Mouse (Mus musculus) naive thymus-derived CD4-positive, alpha-beta T cell, adult 5 months (primary cell): ENCODE results near the gene Prrc2c. TPM values are rescaled to one million over a fixed set of nuclear protein-coding genes. Genes with fewer than 3 reads are reported as not detected.

ENCODE experiments used
- polyA plus RNA-seq: library from polyadenylated mRNA; unstranded; fragments of 100-300 nt; shearing (Covaris generic); gene quantifications from one replicate; pipeline ENCODE4 v1.2.1, GENCODE M21; 2017

Prrc2c gene
- polyA plus RNA-seq, result 317 TPM

DNA sequence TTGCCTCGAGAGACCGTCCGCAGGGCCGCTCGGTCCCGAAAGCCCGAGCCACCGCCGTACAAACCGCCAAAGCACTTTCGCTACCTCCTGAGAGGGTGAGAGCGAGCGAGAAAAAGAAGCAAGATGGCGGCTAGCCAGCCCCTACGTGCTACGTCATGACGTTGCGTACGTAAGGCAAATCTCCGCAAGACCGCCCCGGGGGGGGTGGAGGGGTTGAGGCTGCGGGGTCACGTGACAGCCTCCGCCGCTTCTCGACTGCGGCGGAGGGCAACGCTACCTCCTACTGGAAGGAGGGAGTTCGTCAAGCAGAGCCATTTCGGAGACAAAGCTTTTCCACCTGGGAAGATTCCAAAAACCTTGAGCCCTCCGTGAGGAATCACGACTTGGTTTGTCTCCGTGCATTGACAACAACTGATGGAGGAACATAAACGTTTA lies at the start of gene Prrc2c:
TSS of gene Prrc2c (minus strand) at position 156 of the 435 bp plus-strand sequence.

DNA sequence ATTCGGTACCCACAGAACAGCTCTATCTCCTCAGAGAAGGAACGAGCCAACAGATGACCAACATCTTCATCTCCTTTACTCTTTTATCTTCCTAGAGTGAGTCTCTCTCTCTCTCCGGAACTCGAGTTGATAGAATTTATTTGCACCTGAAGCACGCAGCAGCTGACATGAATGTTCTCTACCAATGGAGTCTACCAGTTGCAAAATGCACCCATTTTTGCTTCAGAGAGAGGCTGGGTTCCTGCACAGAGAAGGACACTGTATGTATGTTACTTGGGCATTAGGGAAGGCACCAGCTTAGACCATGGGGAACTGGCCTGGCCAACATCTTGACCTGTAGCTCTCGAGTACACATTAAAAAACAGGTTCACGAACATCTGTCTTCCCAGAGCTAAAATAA lies 82.2 kb downstream of the Prrc2c start, which contains the start of gene Myocos:
TSS of gene Myocos (minus strand) at position 101 of the 400 bp plus-strand sequence.

DNA sequence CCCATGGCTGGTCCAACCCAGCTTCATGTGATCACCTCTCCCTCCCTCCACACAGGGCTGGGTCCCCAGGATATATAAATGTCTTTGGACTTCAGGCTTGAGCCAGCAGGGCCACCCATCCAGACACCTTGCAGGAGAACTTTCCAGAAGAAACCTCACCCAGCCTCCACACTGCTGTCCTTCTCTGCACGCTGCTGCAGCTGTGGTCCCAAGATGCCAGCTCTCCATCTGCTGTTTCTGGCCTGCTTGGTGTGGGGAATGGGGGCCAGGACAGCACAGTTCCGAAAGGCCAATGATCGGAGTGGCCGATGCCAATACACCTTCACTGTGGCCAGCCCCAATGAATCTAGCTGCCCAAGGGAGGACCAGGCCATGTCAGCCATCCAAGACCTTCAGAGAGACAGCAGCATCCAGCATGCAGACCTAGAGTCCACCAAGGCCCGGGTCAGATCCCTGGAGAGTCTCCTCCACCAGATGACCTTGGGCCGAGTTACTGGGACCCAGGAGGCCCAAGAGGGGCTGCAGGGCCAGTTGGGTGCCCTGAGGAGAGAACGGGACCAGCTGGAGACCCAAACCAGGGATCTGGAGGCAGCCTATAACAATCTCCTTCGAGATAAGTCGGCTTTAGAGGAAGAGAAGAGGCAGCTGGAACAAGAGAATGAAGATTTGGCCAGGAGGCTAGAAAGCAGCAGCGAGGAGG lies 101.2 kb downstream of the Prrc2c start, which contains the start of gene Myoc:
TSS of gene Myoc (plus strand) at position 105 of the 700 bp plus-strand sequence.

Other genes with a start within 250 kb of the Prrc2c start
- 26.1 TPM for gene Mettl13, start 192.0 kb downstream of the Prrc2c start, polyA plus RNA-seq
- gene Vamp4, start 170.0 kb downstream of the Prrc2c start, polyA plus RNA-seq, result 109 TPM
- gene Myoc, start 101.4 kb downstream of the Prrc2c start, polyA plus RNA-seq, result not detected
- gene Myocos, start 82.3 kb downstream of the Prrc2c start, polyA plus RNA-seq, result not detected
- gene Fmo4, start 73.4 kb upstream of the Prrc2c start, polyA plus RNA-seq, result not detected
- not detected for gene Fmo1, start 126.1 kb upstream of the Prrc2c start, polyA plus RNA-seq
- not detected for gene Fmo2, start 158.2 kb upstream of the Prrc2c start, polyA plus RNA-seq
- gene Fmo6, start 197.0 kb upstream of the Prrc2c start, polyA plus RNA-seq, result not detected
- not detected for gene Fmo3, start 244.0 kb upstream of the Prrc2c start, polyA plus RNA-seq